Mouse (Mus musculus) erythroblast, embryonic 14.5 days (primary cell): ENCODE measurements around the gene Lrrtm4. TPM values are rescaled to one million over a fixed set of nuclear protein-coding genes. Genes with fewer than 3 reads are reported as not detected.

Experiments used
- H3K27me3 ChIP-seq: 2 replicates; pipeline ENCODE4 v1.6.1; 2012; ENCODE audit warnings: inconsistent platforms; ENCODE audit not compliant: control insufficient read depth
- H3K36me3 ChIP-seq: 2 replicates; pipeline ENCODE4 v1.6.1; 2012; ENCODE audit warnings: mild to moderate bottlenecking, inconsistent platforms; ENCODE audit not compliant: control insufficient read depth
- H3K4me1 ChIP-seq: 2 replicates; pipeline ENCODE4 v1.6.1; 2012; ENCODE audit warnings: inconsistent platforms; ENCODE audit not compliant: control insufficient read depth
- H3K4me3 ChIP-seq: replicated peaks from 2 replicates; pipeline ENCODE3; 2012; ENCODE audit warnings: moderate library complexity, mild to moderate bottlenecking, inconsistent platforms
- H3K9me3 ChIP-seq: 2 replicates; pipeline ENCODE4 v1.6.1; 2012; ENCODE audit warnings: low read length, inconsistent platforms, mixed read lengths; ENCODE audit not compliant: control insufficient read depth
- GATA1 ChIP-seq: IDR thresholded peaks from 2 replicates; pipeline ENCODE4 v1.6.1; 2012; ENCODE audit warnings: low read length, inconsistent platforms, mixed read lengths
- TAL1 ChIP-seq: IDR thresholded peaks from 3 replicates; pipeline ENCODE4 v1.6.1; 2012; ENCODE audit warnings: low read length, inconsistent platforms, mixed read lengths
- polyA plus RNA-seq: library from polyadenylated mRNA; stranded (reverse); fragments of >175 nt; gene quantifications from 2 replicates; pipeline ENCODE4 v1.2.3, GENCODE M21; 2012

Lrrtm4 gene
- polyA plus RNA-seq, 1 experiment, result not detected

GRCm38 (mm10) chr6:80265746-80266145, 247.1 kb downstream of the Lrrtm4 start:
- Histone ChIP-seq H3K27me3 (no peaks in the 10 kb centered on the region), H3K4me1 (no peaks in the 10 kb centered on the region), H3K9me3 (no peaks in the 10 kb centered on the region), H3K36me3 (no peaks in the 10 kb centered on the region), H3K4me3 (no peak overlapping the region)
- TF ChIP-seq GATA1 (no peak), TAL1 (no peak)

DNA sequence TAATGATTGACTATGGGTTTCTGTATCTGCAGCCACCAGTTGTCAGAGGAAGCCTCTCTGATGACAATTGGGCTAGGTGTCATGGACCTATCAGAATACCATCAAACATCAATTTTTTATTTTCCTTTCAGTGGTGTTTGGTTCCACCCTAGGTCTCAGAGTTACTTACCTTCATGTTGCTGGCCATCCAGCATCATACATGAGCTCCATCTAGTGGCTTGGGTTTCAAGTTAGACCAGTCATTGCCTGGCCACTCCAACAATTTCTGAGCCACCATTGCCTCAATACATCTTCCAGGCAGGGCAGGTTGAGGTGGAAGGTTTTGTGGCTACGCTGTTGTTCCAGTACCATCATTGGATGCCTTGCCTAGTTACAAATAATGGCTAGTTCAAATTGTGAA, 268.3 kb downstream of the Lrrtm4 start:
- no peaks in the 10 kb centered on the region for H3K4me1 ChIP-seq
- no peaks in the 10 kb centered on the region for H3K36me3 ChIP-seq
- H3K9me3 ChIP-seq, result no peaks in the 10 kb centered on the region
- TF ChIP-seq TAL1, result no peak
- no peak for TF ChIP-seq GATA1
- H3K4me3 ChIP-seq, result no peak overlapping the region
- no peaks in the 10 kb centered on the region for H3K27me3 ChIP-seq

DNA sequence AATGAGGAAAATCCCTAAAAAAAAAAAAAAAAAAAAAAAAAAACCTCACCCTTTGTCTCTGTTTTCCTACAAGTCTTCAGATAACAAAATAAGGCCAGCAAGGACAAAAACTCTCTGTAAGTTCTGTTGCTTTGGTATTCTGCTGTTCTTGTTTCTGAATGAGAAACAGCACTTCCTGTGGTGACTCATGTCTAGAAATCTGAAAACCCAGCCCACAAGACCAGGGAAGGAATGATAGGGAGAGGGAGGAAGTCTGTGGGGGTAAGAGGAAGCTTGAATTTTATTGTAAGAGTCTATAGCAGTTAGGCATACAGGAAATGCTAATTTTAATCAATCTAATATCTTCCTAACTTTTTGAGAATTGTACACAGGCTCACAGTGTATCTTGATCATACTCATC, 283.2 kb downstream of the Lrrtm4 start:
- H3K36me3 ChIP-seq, result no peaks in the 10 kb centered on the region
- H3K9me3 ChIP-seq, result no peaks in the 10 kb centered on the region
- no peaks in the 10 kb centered on the region for H3K4me1 ChIP-seq
- H3K4me3 ChIP-seq, result no peak overlapping the region
- no peaks in the 10 kb centered on the region for H3K27me3 ChIP-seq
- TF ChIP-seq GATA1, result no peak
- TF ChIP-seq TAL1, result no peak

DNA sequence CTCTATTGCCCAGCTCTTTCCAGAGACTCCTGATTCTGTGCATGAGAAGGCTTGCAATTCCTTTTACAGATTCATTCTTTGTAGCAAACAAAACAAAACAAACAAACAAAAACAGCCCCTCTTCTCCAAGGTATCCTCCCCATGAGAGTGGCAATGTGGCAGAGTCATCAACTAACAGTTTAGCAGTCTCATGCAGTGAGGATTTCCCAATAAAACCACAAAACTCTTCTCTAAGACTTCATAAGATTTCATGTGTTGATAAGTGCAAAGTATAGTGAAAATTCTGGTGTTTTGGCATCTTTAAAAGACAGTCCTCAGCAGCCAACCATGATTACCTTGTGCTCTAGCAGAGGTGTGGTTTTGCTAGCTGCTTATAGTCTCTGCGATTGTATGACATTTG, 284.9 kb downstream of the Lrrtm4 start:
- TF ChIP-seq TAL1 (no peak), GATA1 (no peak)
- H3K36me3 ChIP-seq, result no peaks in the 10 kb centered on the region

DNA sequence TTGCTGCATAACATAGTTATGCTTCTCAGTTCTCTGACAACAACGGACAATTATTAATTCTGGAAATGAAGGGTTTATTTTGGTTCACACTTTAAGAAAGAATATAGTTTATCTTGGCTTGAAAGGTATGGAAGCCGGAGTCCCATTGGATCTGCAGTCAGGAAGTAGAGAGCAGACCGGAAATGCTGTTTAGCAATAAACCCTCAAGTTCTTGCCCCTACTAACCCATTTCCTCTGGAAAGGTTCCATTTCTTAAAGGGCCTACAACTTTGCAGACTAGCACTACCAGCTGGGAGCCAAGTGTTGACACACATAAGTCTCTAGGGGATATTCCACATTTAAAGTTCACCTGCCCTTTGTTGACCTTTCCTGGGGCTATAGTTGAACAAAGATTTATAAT, 309.7 kb downstream of the Lrrtm4 start:
- H3K36me3 ChIP-seq, result no peaks in the 10 kb centered on the region
- no peak overlapping the region for H3K4me3 ChIP-seq
- H3K4me1 ChIP-seq, result no peaks in the 10 kb centered on the region
- H3K9me3 ChIP-seq, result no peaks in the 10 kb centered on the region
- no peak for TF ChIP-seq TAL1
- no peak for TF ChIP-seq GATA1
- H3K27me3 ChIP-seq, result no peaks in the 10 kb centered on the region

More for the DNA sequence above, 284.9 kb downstream of the Lrrtm4 start:
- Histone ChIP-seq H3K27me3 (no peaks in the 10 kb centered on the region), H3K4me3 (no peak overlapping the region), H3K4me1 (no peaks in the 10 kb centered on the region), H3K9me3 (no peaks in the 10 kb centered on the region)

DNA sequence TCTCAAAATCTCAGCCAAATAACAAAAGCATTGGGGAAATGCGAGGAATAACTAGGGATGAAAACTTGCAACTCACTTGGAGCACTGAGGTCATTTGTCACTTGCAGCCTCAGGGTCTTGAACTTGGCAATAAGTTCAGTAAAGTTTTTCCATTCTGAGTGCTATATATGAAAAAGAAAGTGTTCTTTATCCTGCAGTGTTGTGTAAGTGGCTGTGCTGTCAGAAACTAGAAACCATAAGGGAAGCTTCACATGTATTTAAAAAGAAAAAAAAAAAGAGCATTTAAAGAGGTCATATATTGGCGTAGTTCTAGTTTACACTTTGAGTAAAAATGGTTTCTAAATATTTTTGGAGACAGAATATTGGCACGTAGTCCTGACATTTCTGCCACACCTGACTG, 313.1 kb downstream of the Lrrtm4 start:
- H3K4me3 ChIP-seq, result no peak overlapping the region
- H3K4me1 ChIP-seq, result no peaks in the 10 kb centered on the region
- H3K36me3 ChIP-seq, result no peaks in the 10 kb centered on the region
- TF ChIP-seq TAL1 (no peak), GATA1 (no peak)
- no peaks in the 10 kb centered on the region for H3K9me3 ChIP-seq
- H3K27me3 ChIP-seq, result no peaks in the 10 kb centered on the region

DNA sequence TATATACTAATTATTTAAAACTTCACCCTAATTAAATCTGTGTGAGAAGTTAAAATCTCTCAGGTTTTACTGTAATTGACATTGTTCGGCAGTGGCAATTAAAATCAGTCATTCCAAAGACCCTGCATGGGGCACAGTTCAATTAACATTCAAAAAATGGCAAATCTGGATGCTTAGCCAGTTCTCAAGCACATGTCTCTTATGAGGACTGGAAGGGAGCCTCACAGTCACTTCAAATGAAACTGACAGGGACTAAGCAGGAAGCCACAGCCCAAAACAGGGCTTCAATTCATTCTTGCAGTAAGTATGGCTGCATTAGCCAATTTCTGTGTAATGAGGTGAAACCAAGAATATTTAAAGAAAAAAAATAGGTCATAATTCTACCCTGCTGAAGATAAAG, 333.6 kb downstream of the Lrrtm4 start:
- Histone ChIP-seq H3K36me3 (no peaks in the 10 kb centered on the region), H3K4me3 (no peak overlapping the region), H3K9me3 (no peaks in the 10 kb centered on the region), H3K4me1 (no peaks in the 10 kb centered on the region), H3K27me3 (no peaks in the 10 kb centered on the region)
- no peak for TF ChIP-seq TAL1
- no peak for TF ChIP-seq GATA1

DNA sequence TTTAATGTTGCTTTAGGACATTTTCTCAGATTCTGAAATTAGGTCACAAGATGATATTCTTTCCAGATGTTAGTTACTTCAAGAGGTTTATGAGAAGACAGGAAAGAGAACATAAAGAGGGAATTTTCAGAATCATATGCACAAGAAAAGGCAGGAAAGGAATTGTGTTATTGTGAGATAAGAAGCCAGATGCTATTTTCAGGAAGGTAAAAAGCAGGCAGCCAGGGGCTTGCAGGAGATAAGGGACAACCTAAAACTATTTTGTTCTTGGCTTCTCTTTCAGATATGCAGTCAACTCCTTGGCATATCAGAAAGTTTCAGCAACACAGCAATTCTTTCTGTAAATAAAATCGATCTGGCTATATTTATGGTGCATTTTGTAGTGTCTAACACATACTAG, 338.4 kb downstream of the Lrrtm4 start:
- Histone ChIP-seq H3K4me3 (no peak overlapping the region), H3K9me3 (no peaks in the 10 kb centered on the region), H3K36me3 (no peaks in the 10 kb centered on the region), H3K27me3 (no peaks in the 10 kb centered on the region), H3K4me1 (no peaks in the 10 kb centered on the region)
- TF ChIP-seq GATA1 (no peak), TAL1 (no peak)

DNA sequence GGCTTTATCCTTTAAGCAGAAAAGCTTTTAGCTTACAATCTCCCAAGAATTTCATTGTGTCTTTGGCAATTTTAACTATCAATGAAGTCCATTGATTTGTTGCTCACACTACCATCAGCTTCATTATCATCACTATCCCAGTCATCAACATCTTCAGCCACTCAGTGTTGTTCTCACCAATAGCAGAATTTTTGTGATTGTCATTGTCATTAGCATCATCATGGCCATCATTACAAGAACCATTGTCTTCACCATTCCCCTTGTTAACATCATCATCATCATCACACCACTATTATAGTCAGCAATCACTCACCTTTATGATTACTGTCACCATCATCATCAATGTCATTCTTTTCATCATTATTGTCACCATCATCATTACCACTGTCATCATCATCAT, 344.9 kb downstream of the Lrrtm4 start:
- H3K4me3 ChIP-seq, result no peak overlapping the region
- H3K9me3 ChIP-seq, result no peaks in the 10 kb centered on the region
- no peaks in the 10 kb centered on the region for H3K27me3 ChIP-seq
- no peak for TF ChIP-seq GATA1
- no peak for TF ChIP-seq TAL1
- H3K36me3 ChIP-seq, result no peaks in the 10 kb centered on the region
- H3K4me1 ChIP-seq, result no peaks in the 10 kb centered on the region

- Histone ChIP-seq H3K4me1 (no peaks in the 10 kb centered on the region), H3K36me3 (no peaks in the 10 kb centered on the region), H3K27me3 (no peaks in the 10 kb centered on the region), H3K9me3 (no peaks in the 10 kb centered on the region), H3K4me3 (no peak overlapping the region)
- TF ChIP-seq GATA1, result no peak
- no peak for TF ChIP-seq TAL1
Observed at GRCm38 (mm10) chr6:80366532-80366931, 347.9 kb downstream of the Lrrtm4 start.
